Mouse (Mus musculus) bone marrow, adult 2 months (tissue): ENCODE measurements at regions not wholly inside any gene's neighbourhood (a gene's known extent, or its start where the extent isn't known, plus 50 kb on each side); places are given as distances from the start of the nearest gene placed in this dataset.

Experiments
- CTCF ChIP-seq: fragments of 200-500 bp; IDR thresholded peaks from 2 replicates; pipeline ENCODE4 v1.5.1; 2011; ENCODE audit warnings: low read length, control low read depth; ENCODE audit not compliant: control insufficient read depth, insufficient read depth
- POLR2A ChIP-seq: fragments of 200-500 bp; IDR thresholded peaks from 2 replicates; pipeline ENCODE4 v1.6.1; 2011; ENCODE audit warnings: low read depth, mild to moderate bottlenecking, control low read depth, low read length, borderline replicate concordance; ENCODE audit not compliant: control insufficient read depth

DNA sequence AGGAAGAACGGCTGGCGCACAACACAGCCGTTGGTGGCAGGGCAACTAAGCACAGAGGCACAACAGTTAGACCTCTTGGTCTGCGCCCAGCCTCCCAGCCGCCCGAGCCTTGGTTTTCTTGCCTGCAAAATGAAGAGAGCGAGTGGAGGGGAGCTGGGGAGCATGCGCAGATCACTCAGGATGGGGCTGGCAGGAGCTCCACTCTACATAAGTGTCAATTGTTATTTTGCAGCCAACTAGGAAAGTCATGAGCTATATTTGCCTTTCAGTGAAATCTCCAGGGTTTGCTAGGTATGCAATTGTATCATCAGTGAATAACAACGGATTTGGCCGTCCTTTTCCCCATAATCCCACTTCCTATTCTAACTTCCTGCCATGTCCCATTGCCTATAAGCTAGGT is 51.6 kb upstream of the Eps8l3 start:
- no peak for TF ChIP-seq POLR2A
- no peak for TF ChIP-seq CTCF
